Mouse (Mus musculus) ES-E14 (cell line): Measurements from ENCODE around the gene Mageb4. TPM values are rescaled to one million over a fixed set of nuclear protein-coding genes. Genes with fewer than 3 reads are reported as not detected.
"Not testable (repeated sequence)": the region's sequence is repeated elsewhere in the genome, so short reads cannot be mapped to it uniquely, and the experiment has no call there.

ENCODE experiments used
- DNase-seq: peaks from one replicate; pipeline ENCODE4 v3.0.0-alpha.2; 2013; ENCODE audit warnings: low read depth, low spot score
- H3K27ac ChIP-seq: 2 replicates; pipeline ENCODE4 v1.5.1; 2012; ENCODE audit warnings: low read depth, mild to moderate bottlenecking, low read length, moderate library complexity, mixed read lengths; ENCODE audit not compliant: poor library complexity, insufficient read depth, severe bottlenecking
- H3K36me3 ChIP-seq: 2 replicates; pipeline ENCODE4 v1.6.1; 2012; ENCODE audit warnings: mild to moderate bottlenecking, low read length, moderate library complexity, mixed read lengths; ENCODE audit not compliant: control insufficient read depth, poor library complexity, insufficient read depth, severe bottlenecking
- H3K4me1 ChIP-seq, 2 experiments: fragments of 150-350 bp in 1 of 2; sonication (generic) in 1 of 2; 2 replicates each; pipeline ENCODE4 v1.6.1; 2012; ENCODE audit warnings: low read length in 2 of 2, mild to moderate bottlenecking in 1 of 2, mixed read lengths in 1 of 2; ENCODE audit not compliant: control insufficient read depth in 2 of 2, insufficient read depth in 2 of 2, poor library complexity in 1 of 2
- H3K4me3 ChIP-seq, 2 experiments: fragments of 150-350 bp in 1 of 2; sonication (generic) in 1 of 2; 2 replicates each; pipeline ENCODE4 v1.5.1; 2012; ENCODE audit warnings: low read length in 2 of 2, low read depth in 1 of 2, mild to moderate bottlenecking in 1 of 2, mixed read lengths in 1 of 2; ENCODE audit not compliant: insufficient read depth in 1 of 2, poor library complexity in 1 of 2, severe bottlenecking in 1 of 2
- H3K9ac ChIP-seq: 2 replicates; pipeline ENCODE4 v1.6.1; 2012; ENCODE audit warnings: low read depth, mild to moderate bottlenecking, low read length, mixed read lengths; ENCODE audit not compliant: poor library complexity, insufficient read depth, severe bottlenecking
- H3K9me3 ChIP-seq: fragments of 150-350 bp; sonication (generic); 2 replicates; pipeline ENCODE4 v1.6.1; 2012; ENCODE audit warnings: low read depth, mild to moderate bottlenecking, low read length; ENCODE audit not compliant: control insufficient read depth, insufficient read depth
- CHD2 ChIP-seq: IDR thresholded peaks from 2 replicates; pipeline ENCODE4 v1.6.1; 2014; ENCODE audit warnings: mild to moderate bottlenecking, low read depth, low read length, inconsistent platforms
- HCFC1 ChIP-seq: IDR thresholded peaks from 2 replicates; pipeline ENCODE4 v1.6.1; 2012; ENCODE audit warnings: low read length, inconsistent platforms, borderline replicate concordance; ENCODE audit not compliant: insufficient read depth
- MAFK ChIP-seq: IDR thresholded peaks from 2 replicates; pipeline ENCODE4 v1.6.1; 2014; ENCODE audit warnings: mild to moderate bottlenecking, low read depth, low read length, inconsistent platforms; ENCODE audit not compliant: insufficient read depth
- ZC3H11A ChIP-seq: IDR thresholded peaks from 2 replicates; pipeline ENCODE4 v1.6.1; 2012; ENCODE audit warnings: low read depth, mild to moderate bottlenecking, inconsistent platforms, low read length, borderline replicate concordance
- ZNF384 ChIP-seq: IDR thresholded peaks from 2 replicates; pipeline ENCODE4 v1.6.1; 2012; ENCODE audit warnings: low read depth, low read length, inconsistent platforms
- in situ Hi-C, 2 experiments: fragments of 600-800 bp; cut with MboI; formaldehyde crosslinking; loops; one replicate each; pipeline ENCODE4 v1.15.1; 2025; ENCODE audit warnings: low sequenced_read_pairs in 2 of 2, inconsistent platforms in 1 of 2; ENCODE audit not compliant: unreplicated experiment in 2 of 2
- total RNA-seq: library from RNA; depleted of rRNA; stranded (reverse); fragments of 300-350 nt; gene quantifications from 2 replicates; pipeline ENCODE4 v1.2.3, GENCODE M21; 2012; rRNA removed

Mageb4 gene
- total RNA-seq: 0.69 and 1.2 TPM in 2 replicates

GRCm38 (mm10) chrX:86304993-86305392 is at the start of gene Mageb4:
TSS of gene Mageb4 (minus strand) at chrX:86305093.
- H3K9ac ChIP-seq, H3K9me3 ChIP-seq, H3K4me3 ChIP-seq, H3K27ac ChIP-seq, H3K4me1 ChIP-seq, DNase-seq, in situ Hi-C loops, H3K36me3 ChIP-seq: not testable (repeated sequence)

GRCm38 (mm10) chrX:86284597-86284996 is 20.3 kb downstream of the Mageb4 start:
- in situ Hi-C loops, H3K4me3 ChIP-seq, H3K36me3 ChIP-seq, H3K9me3 ChIP-seq, DNase-seq, H3K9ac ChIP-seq, H3K4me1 ChIP-seq, H3K27ac ChIP-seq: not testable (repeated sequence)

GRCm38 (mm10) chrX:86245950-86246349 is 58.9 kb downstream of the Mageb4 start:
- H3K36me3 ChIP-seq, H3K9me3 ChIP-seq, H3K4me3 ChIP-seq, DNase-seq, H3K27ac ChIP-seq, H3K9ac ChIP-seq, H3K4me1 ChIP-seq: not testable (repeated sequence)
- in situ Hi-C loops: loop anchor here in 1 of 2 experiments (25.0 kb wide), 1 partner anchor 309 kb away; no protein-coding TSS in a partner anchor

GRCm38 (mm10) chrX:86237246-86237645 is 67.6 kb downstream of the Mageb4 start:
- no peaks in the 10 kb centered on the region for H3K9me3 ChIP-seq
- H3K4me3 ChIP-seq: no peak overlapping the region
- in situ Hi-C loops: loop anchor here in 1 of 2 experiments (25.0 kb wide), 1 partner anchor 300 kb away; no protein-coding TSS in a partner anchor
- H3K9ac ChIP-seq: no peak overlapping the region
- no peaks in the 10 kb centered on the region for H3K36me3 ChIP-seq
- H3K27ac ChIP-seq: no peak overlapping the region
- no peaks in the 10 kb centered on the region for H3K4me1 ChIP-seq
- no peak for DNase-seq
- no peak for TF ChIP-seq CHD2
- TF ChIP-seq MAFK: no peak
- TF ChIP-seq ZNF384: no peak
- no peak for TF ChIP-seq HCFC1
- TF ChIP-seq ZC3H11A: no peak

Other genes starting within 250 kb of the Mageb4 start
- gene Nr0b1, start 113.3 kb downstream of the Mageb4 start, total RNA-seq: 54.8 and 87.7 TPM in 2 replicates